Mouse (Mus musculus) frontal cortex, postnatal 36 days (tissue): ENCODE measurements at regions not wholly inside any gene's neighbourhood (a gene's known extent, or its start where the extent isn't known, plus 50 kb on each side); places are given as distances from the start of the nearest gene placed in this dataset.
"Not testable (repeated sequence)": the region's sequence is repeated elsewhere in the genome, so short reads cannot be mapped to it uniquely, and the experiment has no call there.

Source experiments
- DNase-seq, 2 experiments: peaks; one replicate each; pipeline ENCODE4 v3.0.0; 2022; ENCODE audit warnings: low spot score in 2 of 2

DNA sequence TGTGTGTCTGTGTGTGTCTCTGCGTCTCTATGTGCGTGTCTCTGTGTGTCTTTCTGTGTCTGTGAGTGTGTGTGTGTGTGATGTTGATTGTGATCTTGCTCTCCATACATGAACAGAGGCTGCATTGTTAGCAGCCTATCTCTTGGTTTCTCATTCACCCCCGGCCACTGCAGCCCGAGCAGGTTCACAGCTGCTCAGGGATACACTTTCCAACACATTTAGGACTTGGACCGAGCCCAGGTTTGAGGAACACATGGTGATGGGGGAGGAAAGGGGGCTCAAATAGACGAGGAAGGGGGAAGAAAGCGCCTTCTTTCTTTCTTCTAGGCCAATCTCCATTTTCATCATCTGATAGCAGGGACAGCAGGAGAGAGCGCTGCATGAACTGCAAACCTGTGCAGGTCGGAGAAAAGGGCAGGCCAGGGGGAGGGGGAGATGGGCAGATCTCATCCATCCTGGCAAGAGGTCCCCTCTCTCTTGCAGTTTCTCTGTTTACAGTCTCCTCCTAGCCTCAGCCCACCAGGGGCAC lies 123.2 kb downstream of the Zfp36l1 start:
- no peak for DNase-seq

DNA sequence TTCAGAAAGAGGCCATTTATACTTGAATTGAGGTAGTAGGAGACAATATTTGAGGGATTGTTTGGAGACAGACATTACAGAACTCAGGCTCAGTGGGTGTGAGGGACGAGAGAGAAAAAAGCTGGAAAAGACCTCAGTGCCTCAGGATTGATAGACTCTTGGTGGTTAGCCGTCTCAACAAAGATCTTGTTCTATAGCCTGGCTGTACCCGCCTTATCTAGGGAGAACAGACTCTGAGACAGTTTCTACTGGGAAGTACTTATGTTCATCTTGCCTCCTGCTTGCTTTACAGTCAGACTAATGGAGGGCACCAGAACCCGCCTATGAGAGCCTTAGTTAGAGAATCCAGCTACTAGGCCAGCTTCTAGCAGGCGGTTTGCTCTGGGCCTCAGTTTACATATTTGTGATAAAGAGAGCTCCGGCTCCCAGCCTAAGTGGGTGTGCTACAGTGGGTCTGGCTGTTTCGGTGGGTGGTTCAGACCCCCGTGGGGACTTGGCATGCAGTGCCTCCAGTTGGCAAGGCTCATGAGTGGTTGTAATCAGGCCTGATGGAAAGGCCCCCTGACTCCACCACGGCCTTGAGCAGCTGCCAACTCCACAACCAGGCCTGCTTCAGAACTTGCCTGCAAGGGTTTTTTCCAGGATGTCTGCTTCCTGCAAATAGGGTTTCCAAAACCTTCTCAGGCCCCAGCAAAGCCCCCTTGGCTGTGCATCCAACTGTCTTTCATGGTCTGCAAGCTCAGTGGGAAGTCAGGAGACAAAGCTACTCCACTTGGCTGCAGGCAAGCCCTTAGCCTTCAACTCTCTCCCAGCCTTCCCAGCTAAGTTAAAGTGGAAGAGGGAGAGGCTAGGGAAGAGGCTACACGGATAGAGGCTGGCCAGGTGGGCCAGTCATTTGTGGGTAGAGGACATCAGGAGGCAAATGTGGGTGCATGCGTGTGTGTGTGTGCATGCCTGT lies 124.1 kb downstream of the Zfp36l1 start:
- no peak for DNase-seq

DNA sequence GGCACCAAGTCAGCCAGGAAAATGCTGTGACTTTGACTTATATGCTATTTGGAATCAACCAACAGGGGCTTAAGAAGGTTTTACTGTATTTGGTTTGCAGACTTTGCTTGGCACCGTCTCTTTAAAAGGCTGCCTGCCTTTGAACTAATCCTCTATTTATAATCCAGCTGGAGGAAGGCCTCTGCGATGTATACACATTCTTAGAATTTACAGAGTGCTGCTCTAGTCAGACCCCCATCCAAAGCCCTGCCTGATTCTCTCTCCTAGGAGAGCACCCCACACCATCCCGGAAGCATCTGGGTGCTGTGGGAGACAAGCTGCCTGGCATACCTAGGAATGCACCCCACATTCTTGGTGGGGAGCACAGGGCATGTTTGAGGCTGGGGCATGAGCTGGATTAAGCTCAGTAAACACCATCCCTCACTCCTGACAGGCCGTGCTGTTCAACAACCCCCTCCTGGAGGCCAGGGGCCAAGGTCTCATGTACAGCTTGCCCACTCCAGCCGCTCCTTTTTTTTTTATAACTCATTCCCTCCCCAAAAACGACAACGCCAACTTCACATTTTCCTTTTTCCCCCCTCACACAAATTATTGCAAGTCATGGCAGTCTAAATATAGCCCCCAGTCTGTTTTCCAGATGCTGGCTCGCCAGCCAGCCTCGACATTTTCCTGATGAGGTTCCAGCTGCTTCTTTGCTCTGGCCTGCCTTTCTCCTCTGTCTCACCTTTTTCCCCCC lies 126.4 kb downstream of the Zfp36l1 start:
- no peak for DNase-seq

DNA sequence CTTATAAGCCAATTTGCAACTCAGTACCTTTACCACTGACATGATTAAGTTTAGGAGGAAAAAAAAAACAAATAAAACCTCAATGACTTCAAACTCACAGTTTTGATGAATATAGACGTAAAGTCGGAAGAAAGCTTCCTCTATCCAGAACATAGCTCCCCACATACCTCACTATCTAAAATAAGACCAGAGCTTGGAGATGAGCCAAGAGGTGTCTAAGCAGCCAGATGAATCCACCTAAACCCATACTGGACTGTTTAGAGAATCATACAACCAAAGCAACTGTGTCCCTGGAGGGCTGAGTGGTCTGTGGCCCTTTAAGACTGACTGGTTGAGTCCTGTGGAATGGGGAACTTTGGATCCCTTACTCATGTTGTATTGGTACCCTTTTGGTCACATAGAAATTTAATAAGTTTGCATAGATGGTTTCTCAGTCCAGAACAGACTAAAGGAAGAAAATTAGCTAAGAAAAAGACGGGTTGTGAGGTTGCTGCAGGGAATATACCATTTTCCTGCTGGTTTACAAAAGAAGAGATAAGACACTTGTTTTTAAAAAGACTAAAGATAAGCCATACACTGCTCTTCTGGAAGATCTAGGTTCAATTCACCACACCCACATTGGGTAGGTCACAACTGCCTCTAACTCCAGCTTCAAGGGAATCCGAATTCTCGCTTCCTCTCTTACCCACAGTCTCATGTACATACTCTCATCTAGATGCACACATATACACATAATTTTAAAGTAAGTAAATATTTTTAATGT lies 127.6 kb downstream of the Zfp36l1 start:
- DNase-seq, result no peak

DNA sequence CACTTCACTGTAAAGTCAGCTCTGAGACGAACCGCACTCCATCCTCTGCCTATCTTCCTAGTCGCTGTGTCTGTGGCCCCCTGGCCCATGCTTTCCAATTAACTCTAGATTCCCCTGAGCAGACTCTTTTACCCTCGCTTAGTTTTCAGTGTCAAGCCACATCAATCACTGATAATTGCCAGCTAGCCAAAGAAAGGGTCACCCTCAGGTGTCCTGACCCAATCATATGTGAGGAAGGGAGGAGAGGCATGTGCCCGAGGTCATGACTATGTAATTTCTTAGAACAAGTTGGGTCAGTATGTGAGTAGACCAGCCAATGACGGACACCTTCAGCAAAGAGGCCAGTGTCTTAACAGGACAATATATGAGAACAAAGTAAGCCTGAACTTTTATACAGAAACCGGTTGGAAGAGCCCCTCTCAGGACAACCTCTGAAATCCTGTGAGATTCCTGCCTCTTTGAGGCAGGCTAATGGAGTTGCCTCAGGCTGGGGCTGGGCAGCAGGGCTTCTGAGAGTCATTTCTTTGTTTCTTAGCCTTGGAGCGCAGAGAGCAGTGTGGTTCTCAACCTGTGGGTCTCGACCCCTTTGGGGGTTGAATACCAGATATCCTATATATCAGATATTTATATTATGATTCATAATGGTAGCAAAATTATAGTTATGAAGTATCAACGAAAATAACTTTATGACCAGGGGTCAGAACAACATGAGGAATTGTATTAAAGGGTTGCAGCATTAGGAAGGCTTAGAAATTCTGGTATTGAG lies 128.6 kb downstream of the Zfp36l1 start:
- no peak for DNase-seq

DNA sequence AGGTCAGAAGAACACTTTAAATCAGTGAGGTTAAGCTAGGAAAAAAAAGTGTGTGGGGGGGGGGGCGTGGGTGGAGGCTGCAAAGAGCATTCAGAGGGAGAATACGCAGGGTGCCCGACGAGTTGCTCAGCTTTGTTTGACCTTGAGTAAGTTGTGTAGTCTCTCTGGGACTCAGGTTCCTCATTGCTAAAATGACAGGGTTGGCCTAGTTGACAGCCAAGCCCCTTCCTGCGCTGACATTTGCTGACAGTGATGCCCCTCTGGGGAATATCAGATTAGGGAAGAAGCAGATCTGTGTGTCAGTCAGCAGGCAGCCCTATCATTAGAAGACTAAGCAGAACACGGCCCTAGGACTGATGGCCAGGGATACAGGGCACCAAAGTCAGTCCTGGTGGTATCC lies 129.6 kb downstream of the Zfp36l1 start:
- DNase-seq, result no peak

DNA sequence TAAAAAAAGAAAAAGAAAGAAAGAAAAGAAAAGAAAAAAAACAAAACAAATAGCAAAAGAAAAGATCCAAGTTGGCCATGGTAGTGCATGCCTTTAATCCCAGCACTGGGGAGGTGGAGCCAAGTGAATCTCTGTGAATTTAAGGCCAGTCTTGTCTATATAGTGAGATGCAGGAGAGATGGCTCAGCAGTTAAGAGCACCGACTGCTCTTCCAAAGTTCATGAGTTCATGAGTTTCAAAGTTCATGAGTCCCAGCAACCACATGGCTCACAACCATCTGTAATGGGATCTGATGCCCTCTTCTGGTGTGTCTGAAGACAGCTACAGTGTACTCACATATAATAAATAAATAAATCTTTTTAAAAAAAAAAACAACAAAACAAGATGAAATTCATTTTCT lies 130.3 kb downstream of the Zfp36l1 start:
- DNase-seq, result not testable (repeated sequence)

DNA sequence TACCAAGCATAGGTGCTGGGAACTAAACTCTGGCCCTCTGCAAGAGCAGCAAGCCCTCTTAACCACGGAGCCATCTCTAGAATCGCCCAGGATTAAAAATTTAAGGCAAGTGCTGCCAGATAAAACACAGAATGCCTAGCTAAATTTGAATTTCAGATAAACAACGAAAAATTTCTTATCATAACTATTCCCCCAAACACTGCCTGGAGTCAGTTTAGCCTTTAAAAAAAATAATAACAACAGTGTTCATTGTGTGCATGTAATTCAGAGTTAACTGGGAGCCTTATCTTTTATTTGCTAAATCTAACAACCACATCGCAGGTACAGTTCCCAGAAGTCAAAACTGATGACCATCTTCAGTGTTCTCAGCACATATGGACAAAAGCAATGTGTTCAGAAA lies 132.1 kb downstream of the Zfp36l1 start:
- no peak for DNase-seq

DNA sequence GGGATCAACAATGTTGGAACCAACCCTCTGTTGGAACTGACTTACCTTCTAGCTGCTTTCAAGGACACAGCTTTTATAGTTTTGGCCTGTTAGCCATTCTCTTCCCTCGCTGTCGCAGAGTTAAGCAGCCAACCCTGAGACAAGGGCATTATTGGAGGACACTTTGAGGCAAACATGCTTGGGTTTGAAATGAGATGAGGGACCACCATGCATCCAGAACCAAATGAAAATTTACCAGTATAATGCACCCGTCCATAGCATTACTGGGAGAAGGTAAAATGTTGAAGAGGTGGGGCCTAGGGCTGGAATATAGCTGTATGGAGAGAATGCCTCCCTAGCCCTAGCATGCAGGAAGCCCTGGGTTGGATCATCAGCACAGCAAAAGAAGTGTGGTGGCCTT lies 135.7 kb downstream of the Zfp36l1 start:
- DNase-seq, result no peak

DNA sequence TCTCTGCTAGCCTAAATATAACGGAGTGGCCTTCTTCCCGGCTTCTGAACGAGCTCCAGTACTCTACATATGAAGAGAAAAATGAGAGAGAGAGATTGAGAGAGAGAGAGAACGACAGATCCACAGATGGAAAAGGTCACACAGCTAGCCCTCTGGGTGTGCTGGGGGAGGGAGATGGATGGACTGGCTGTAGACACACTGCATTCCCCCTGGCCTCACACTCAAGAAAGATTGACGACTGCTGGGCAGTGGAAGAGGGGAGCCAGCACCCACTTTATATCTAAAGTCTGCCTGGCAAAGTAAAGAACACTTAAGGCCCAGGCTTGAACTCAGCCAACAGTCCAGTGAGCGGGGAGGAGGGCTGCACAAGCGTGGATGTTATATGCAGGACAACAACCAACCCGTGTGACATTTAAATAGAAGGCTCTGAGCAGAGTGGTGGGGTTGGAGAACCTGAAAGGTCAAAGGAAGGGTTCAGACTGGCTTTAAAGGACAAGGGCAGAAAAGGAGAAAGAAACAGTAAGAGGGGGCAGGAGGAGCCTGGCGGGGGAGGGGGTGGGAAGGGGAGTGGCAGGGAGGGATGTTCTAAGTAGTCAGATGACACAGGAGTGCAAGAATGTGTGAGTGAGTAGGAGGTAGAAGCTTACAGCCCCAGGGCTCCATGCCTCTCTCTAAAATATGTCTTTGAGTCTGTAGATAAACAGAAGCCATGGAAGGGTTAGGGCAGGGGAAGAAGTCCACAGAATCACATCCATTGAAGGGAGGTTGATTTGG lies 137.2 kb downstream of the Zfp36l1 start:
- no peak for DNase-seq

DNA sequence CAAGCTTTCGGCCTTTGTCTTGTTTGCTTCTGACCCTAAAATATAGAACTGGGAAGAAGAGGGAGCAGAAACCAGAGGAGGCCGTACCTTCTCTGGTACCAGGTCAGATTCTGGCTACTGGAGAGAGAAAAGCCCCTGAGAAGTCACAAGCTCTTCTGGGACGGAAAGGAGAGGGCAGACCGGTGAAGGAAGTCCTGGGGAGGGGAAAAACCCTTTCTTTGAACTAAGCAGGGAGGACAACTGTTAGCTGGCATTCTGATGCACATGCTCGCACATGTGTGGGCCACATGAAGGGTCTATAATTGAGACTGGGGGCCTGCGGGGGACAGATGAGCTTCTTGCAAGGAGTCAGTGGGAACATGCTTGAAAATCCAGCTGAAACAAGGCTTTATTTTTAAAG lies 137.8 kb downstream of the Zfp36l1 start:
- DNase-seq, result no peak

DNA sequence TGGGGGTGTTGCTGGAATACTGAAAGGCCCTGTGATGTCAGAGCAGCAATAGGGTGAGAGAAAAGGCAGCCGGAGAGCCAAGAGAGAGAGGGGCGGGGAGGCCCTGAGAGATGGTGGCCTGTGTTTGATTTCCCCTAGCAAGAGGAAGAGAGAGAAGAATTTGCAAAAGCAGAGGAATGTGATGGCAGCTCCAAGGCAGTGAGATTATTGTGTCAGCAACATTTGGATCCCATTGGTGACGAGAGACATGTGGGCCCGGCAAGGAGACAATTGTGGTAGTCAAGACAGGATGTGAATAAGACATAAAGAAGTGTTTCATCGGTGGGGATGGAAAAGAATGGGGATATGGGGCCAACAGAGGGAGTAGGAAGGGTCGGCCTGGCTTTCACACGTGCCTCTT lies 138.3 kb downstream of the Zfp36l1 start:
- no peak for DNase-seq

DNA sequence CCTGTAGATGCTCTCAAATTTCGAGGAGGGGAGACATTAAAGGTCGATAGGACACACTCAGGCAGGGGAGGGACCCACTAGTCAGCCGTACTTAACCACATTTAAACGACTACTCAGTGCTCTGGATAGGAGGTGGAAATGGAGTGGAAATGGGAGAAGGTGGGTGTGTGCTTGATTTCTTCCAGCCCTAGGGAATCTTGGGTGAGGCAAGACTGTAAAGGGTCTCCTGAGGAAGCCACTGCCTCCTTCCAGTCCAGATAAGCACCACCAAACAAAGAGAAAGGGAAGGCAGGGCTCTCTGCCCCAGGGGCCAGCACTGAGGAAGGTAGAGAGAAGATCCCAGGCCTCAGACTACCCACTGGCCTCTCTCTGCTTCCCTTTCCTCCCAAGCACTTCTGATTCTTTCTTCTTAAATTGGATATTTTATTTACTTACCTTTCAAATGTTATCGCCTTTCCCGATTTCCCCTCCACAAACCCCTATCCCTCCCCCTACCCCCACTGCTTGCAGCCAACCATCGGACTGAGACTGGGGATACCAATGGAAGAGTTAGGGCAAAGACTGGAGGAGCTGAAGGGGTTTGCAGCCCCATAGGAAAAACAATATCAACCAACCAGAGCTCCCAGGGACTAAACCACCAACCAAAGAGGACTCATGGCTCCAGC lies 139.1 kb downstream of the Zfp36l1 start:
- no peak for DNase-seq

DNA sequence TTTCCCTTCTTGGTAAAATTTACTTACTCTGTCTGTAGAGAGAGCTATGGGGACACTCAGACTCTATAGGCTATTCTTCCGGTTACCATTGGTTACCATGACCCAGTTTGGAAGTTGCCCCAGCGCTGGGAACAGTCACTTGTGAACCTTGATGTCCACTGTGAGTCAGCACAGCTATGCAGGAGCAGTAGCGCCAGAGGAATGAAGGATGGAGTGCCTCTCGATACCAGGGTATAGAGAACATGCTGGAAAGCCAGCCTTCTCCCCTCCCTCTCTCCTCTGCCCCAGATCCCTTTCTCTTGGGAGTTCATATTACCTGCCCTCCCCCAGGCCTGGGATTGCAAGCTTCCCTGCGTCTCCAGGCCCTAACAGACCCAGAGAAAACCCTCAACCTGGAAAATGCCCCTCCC lies 141.8 kb downstream of the Zfp36l1 start:
- DNase-seq, result no peak

DNA sequence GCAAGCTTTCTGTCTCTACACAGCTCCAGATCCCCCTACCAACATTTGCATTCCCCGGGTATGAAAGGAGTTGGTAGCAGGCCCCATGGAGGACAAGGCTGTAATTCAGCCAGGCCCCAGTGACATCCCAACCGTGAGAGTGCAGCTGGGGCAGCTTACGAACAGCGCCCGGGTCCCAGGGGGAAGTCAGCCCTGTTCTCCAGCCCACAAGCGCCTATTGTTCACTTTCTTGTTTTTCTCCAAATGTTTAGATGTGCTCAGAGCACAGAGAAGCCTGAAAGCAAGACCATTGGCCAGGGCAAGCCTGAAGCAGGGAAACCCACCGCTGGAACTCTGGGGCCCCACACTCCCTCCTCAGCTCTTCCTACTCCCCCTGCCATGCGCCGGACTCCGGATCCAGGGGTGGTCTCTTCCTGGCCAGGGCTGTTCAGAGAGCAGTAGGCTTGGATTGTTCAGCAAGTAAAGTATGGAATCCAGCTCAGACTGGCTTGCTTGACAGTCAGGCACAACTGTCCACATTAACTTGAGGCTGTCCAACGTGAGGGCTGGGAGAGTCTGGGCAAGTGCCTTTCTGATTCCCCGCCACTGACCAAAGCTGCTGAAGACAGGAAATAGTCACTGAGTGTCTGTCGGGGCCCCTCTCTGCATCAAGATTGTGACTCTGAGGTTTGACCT lies 142.4 kb downstream of the Zfp36l1 start:
- DNase-seq, result no peak

DNA sequence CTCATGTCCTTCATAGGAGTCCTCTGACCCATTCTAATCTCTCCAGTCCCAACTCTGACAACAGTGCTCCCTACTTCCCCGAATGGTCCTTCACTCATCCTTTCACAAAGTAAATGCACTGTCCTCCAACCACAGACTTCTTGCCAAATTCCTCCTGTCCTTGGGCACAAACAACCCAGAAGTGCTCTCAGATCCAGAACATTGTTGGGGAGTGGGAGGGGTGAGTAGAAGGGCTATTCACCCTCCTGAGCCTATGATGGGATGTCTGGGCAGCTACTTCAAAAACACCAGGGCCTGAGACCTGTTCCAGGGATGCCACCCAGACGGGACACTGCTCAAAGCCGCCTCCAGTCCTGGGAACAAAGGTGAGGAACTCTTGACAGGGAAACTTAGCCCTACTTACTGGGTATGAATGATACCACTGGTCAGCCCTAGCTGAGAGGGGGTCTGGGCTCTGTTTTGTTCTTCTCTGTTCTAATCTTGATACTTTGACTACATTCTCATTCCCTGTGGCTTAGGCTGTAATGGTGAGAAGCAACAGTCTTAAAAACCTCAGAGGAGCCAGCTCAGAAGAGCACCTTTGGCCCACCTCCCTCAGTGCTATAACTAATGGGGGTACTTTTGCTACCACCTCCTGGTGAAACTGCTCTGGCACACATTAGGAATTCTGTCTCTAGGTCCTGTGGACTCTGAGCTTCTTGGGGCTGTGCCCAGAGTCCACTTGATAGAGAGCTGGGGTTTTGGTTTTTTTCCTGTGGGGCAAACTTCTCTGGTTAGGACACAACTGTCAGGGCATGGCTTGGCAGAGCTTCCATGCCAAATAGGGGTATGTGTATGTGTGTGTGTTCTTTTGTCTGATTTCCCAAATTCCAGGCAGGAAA lies 143.2 kb downstream of the Zfp36l1 start:
- DNase-seq, result no peak

DNA sequence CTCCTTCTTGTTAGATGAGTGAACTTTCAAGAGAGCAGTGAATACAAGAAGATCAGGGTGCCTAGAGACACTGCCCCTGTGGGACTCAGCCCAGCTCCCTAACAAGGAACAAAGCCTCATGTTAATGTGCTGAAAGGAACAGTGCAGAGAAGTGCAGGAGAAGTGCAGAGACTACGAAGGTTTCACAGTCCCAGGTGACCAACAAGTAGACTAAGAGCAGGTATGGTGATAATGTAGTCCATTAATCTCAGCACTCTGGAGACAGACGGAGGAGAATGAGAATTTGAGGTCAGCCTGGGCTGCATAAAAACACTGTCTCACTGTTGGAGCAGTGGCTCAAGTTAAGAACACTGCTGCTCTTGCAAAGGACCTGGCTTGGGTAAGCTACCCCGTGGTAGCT lies 144.1 kb downstream of the Zfp36l1 start:
- DNase-seq, result no peak

DNA sequence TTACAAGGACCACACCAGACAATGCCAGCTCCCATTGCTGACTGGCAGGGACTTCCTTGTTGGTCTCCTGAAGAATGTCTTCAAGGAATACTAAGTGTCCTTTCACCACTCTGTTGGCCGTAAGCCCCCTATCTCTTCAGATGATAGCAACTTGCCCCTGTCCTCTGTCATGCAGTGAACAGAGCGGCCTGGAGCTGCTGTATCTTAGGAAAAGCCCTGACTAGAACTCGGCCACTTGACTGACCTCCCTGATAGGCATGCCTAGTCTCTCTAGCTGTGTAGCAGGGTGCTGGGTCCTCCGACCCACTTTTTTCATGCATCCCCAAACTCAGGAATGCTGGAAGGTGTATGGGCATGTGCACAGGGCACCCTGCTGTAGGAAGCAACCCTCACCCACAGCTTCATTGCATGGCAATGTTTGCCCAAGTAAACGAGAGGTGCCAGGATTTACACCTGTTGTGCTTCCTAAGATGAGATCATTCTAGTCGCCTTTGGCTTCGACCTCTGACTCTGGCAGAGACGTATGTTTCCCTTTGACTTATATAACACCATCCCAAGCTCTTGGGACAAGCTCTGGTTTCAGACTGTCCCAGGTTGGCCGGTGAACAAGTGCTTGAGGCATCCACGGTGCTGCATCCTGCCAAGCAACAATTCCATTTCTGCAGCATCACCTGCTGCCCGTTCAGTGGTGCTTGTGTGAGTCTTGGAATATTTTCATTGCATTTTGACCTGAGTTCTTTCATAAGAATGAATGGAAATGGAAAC lies 145.1 kb downstream of the Zfp36l1 start:
- no peak for DNase-seq
